8 mouse cellular contexts compared by ENCODE assay signal in the genomic region with DNA sequence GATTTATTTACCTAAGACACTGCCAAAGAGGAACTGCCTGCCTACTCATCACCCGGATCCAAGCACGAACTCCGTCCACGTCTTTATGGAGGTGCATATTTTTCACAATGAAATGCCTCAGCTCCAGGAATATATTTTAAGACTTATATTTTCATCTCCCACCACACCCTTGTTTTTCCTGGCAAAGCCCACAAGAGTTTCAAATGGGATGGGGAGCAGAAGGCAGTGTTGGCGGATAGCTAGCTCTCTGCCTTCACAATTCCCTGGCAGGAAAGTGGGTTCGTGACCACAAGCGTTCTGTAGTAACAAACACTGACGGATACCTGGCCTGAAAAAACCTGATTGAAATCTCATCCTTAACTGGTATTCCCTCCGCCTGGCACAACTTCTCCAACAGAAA. TPM values are rescaled to one million over a fixed set of nuclear protein-coding genes. Genes with fewer than 3 reads are reported as not detected.
A peak's percentile ranks its signal among the peaks of the same experiment; 100 is the strongest.
DNase-seq lines count a peak whose midpoint lies in the region; ATAC-seq and TF ChIP-seq lines count a peak whose summit lies in the region.

No protein-coding gene starts in this region.

- DNase-seq in kidney, adult 18-20 months, result no peak
- DNase-seq in liver, embryonic 14.5 days (ENCODE audit: low read depth in 3 of 3, low spot score in 3 of 3), result no peak
- no peak for DNase-seq in stomach, postnatal 0 days (ENCODE audit: low spot score)
- DNase-seq in cerebellum, adult 18-20 months, result no peak

- TF ChIP-seq POLR2A in bone marrow macrophage, adult 2 months (IDR thresholded peaks at IDR 0.05; ENCODE audit: borderline replicate concordance, low read depth, low read length), result no peak

- TF ChIP-seq CTCF in bone marrow macrophage, adult 2 months (IDR thresholded peaks at IDR 0.05; ENCODE audit: low read depth, low read length), result no peak
- no peak for TF ChIP-seq CTCF in liver, embryonic 14.5 days (IDR thresholded peaks at IDR 0.05; ENCODE audit: low read depth)
- no peak for TF ChIP-seq CTCF in stomach, postnatal 0 days (IDR thresholded peaks at IDR 0.05; ENCODE audit: low read depth)

- ATAC-seq in kidney, embryonic 16.5 days (ENCODE audit: low FRiP score, low TSS enrichment), result no peak
- no peak for ATAC-seq in heart, embryonic 15.5 days (replicated peaks; ENCODE audit: insufficient number of reproducible peaks, insufficient read depth, low FRiP score, low read depth)
- ATAC-seq in liver, embryonic 14.5 days (ENCODE audit: insufficient read depth), result no peak
- ATAC-seq in stomach, postnatal 0 days (ENCODE audit: low FRiP score, low TSS enrichment), result no peak
- ATAC-seq in activated CD4-positive, CD25-positive, alpha-beta regulatory T cell, adult 4 months, result no peak

- peak overlapping the region; percentile 90; the same call in 1 of the 2 replicates for H3K27ac ChIP-seq in kidney, embryonic 16.5 days (ENCODE audit: low read length)
- H3K27ac ChIP-seq in bone marrow macrophage, adult 2 months (ENCODE audit: insufficient read depth, low read depth, low read length), result no peak overlapping the region
- peak overlapping the region; percentile 96 for H3K27ac ChIP-seq in heart, embryonic 15.5 days
- no peak overlapping the region for H3K27ac ChIP-seq in liver, embryonic 14.5 days
- H3K27ac ChIP-seq in stomach, postnatal 0 days (replicated peaks), result peak overlapping the region; percentile 93

- H3K4me3 ChIP-seq in kidney, embryonic 16.5 days (ENCODE audit: low read length), result peak overlapping the region; percentile 93
- H3K4me3 ChIP-seq in bone marrow macrophage, adult 2 months (ENCODE audit: insufficient read depth, low read length), result peak overlapping the region; percentile 93
- peak overlapping the region; percentile 86 for H3K4me3 ChIP-seq in heart, embryonic 15.5 days
- H3K4me3 ChIP-seq in liver, embryonic 14.5 days (ENCODE audit: insufficient read depth in 1 of 2, low read depth in 2 of 2, low read length in 2 of 2), result peak overlapping the region; percentile 72 to 78
- peak overlapping the region; percentile 86 for H3K4me3 ChIP-seq in stomach, postnatal 0 days (ENCODE audit: low read depth, low read length)

- 20% methylated on average over 9 of the region's 9 CpGs for WGBS in kidney, embryonic 16.5 days
- WGBS in heart, embryonic 15.5 days, result 5% methylated on average over 9 of the region's 9 CpGs
- WGBS in liver, embryonic 14.5 days (ENCODE audit: insufficient replicate concordance), result 46% methylated on average over 9 of the region's 9 CpGs
- WGBS in stomach, postnatal 0 days, result 14% methylated on average over 9 of the region's 9 CpGs

- H3K9me3 ChIP-seq in kidney, embryonic 16.5 days (ENCODE audit: low read length), result no peaks in the 10 kb centered on the region
- no peaks in the 10 kb centered on the region for H3K9me3 ChIP-seq in heart, embryonic 15.5 days (replicated peaks)
- no peaks in the 10 kb centered on the region for H3K9me3 ChIP-seq in liver, embryonic 14.5 days (ENCODE audit: control insufficient read depth, low read length)
- H3K9me3 ChIP-seq in stomach, postnatal 0 days (ENCODE audit: control insufficient read depth, low read length), result no peaks in the 10 kb centered on the region

- H3K36me3 ChIP-seq in kidney, embryonic 16.5 days (ENCODE audit: insufficient read depth, low read length), result no peaks in the 10 kb centered on the region
- no peaks in the 10 kb centered on the region for H3K36me3 ChIP-seq in heart, embryonic 15.5 days
- H3K36me3 ChIP-seq in liver, embryonic 14.5 days (replicated peaks; ENCODE audit: control insufficient read depth, insufficient read depth, low read depth), result 0 out of 2 replicates have a peak, but pooled peaks cover 2% of the 10 kb centered on the region
- H3K36me3 ChIP-seq in stomach, postnatal 0 days (ENCODE audit: control insufficient read depth, insufficient read depth, low read length), result no peaks in the 10 kb centered on the region

- peak overlapping the region; percentile 70 for H3K4me2 ChIP-seq in kidney, embryonic 16.5 days (replicated peaks; ENCODE audit: low read depth, low read length)
- H3K4me2 ChIP-seq in heart, embryonic 15.5 days, result peak overlapping the region; percentile 70
- H3K4me2 ChIP-seq in liver, embryonic 14.5 days (ENCODE audit: low read depth), result peak overlapping the region; percentile 88
- peak overlapping the region; percentile 77 for H3K4me2 ChIP-seq in stomach, postnatal 0 days (replicated peaks; ENCODE audit: low read depth)

- H3K4me1 ChIP-seq in kidney, embryonic 16.5 days (ENCODE audit: insufficient read depth, low read length), result peaks cover 49% of the 10 kb centered on the region
- peaks cover 14% of the 10 kb centered on the region for H3K4me1 ChIP-seq in bone marrow macrophage, adult 2 months (ENCODE audit: control insufficient read depth, insufficient read depth, low read length)
- H3K4me1 ChIP-seq in heart, embryonic 15.5 days (replicated peaks), result peaks cover 58% of the 10 kb centered on the region
- peaks cover 31 to 50% of the 10 kb centered on the region in 2 experiments for H3K4me1 ChIP-seq in liver, embryonic 14.5 days (replicated peaks; ENCODE audit: control insufficient read depth in 2 of 2, insufficient read depth in 2 of 2, low read length in 1 of 2)
- peaks cover 11% of the 10 kb centered on the region for H3K4me1 ChIP-seq in stomach, postnatal 0 days (replicated peaks; ENCODE audit: control insufficient read depth, insufficient read depth)

- TF ChIP-seq EP300 in liver, embryonic 14.5 days (IDR thresholded peaks at IDR 0.05; ENCODE audit: low read depth), result no peak
- TF ChIP-seq EP300 in stomach, postnatal 0 days (optimal IDR thresholded peaks at IDR 0.05), result no peak

- H3K9ac ChIP-seq in kidney, embryonic 16.5 days (replicated peaks; ENCODE audit: low read length), result peak overlapping the region; percentile 93
- H3K9ac ChIP-seq in heart, embryonic 15.5 days, result peak overlapping the region; percentile 97
- peak overlapping the region; percentile 79 for H3K9ac ChIP-seq in liver, embryonic 14.5 days (replicated peaks)
- H3K9ac ChIP-seq in stomach, postnatal 0 days (ENCODE audit: low read length), result peak overlapping the region; percentile 94

- H3K27me3 ChIP-seq in kidney, embryonic 16.5 days (ENCODE audit: insufficient read depth, low read length), result no peaks in the 10 kb centered on the region
- H3K27me3 ChIP-seq in heart, embryonic 15.5 days, result no peaks in the 10 kb centered on the region
- H3K27me3 ChIP-seq in liver, embryonic 14.5 days (ENCODE audit: control insufficient read depth, insufficient read depth, low read length), result no peaks in the 10 kb centered on the region
- no peaks in the 10 kb centered on the region for H3K27me3 ChIP-seq in stomach, postnatal 0 days (ENCODE audit: control insufficient read depth, insufficient read depth, low read length)

RNA-seq across cellular contexts. Expression of a gene that starts 1.4 kb away (rescaled TPM):
- 28.0 and 31.7 TPM in 2 replicates for polyA plus RNA-seq in kidney, embryonic 16.5 days (2015; fragmentation: Nextera tagmentation; extraction: Ambion mirVana)
- polyA plus RNA-seq in bone marrow macrophage, adult 2 months (2012; ENCODE audit: insufficient read depth, insufficient read length, missing spikeins), result 8.7 and 9.3 TPM in 2 replicates
- polyA plus RNA-seq in heart, embryonic 15.5 days (2015; fragmentation: Nextera tagmentation; extraction: Ambion mirVana), result 40.9 and 49.2 TPM in 2 replicates
- polyA plus RNA-seq in liver, embryonic 14.5 days (2012; rRNA removed), result 8.2 and 8.7 TPM in 2 replicates
- 5.5 and 7.7 TPM in 2 replicates for polyA plus RNA-seq in liver, embryonic 14.5 days (2014; fragmentation: Nextera tagmentation; extraction: Ambion mirVana)
- 17.9 and 20.0 TPM in 2 replicates for polyA plus RNA-seq in stomach, postnatal 0 days (2015; fragmentation: Nextera tagmentation; extraction: Ambion mirVana)
- polyA plus RNA-seq in activated CD4-positive, CD25-positive, alpha-beta regulatory T cell, adult 4 months (2017; shearing (Covaris generic)), result 1 to 10 TPM in 1 of 2 experiments, under 1 TPM in 1; 0.82 to 1.3 TPM

Comparison
In these comparisons a context has a peak if more than half of its experiments do, and no peak if none do; other contexts are left out.
1. H3K27ac ChIP-seq: peak in kidney, embryonic 16.5 days (single experiment), heart, embryonic 15.5 days (single experiment) and stomach, postnatal 0 days (single experiment); none in bone marrow macrophage, adult 2 months (single experiment) and liver, embryonic 14.5 days (single experiment).
2. Peak in every context shown above with its lines, with median percentiles within 50 percentile points of each other: H3K4me2 ChIP-seq, H3K4me3 ChIP-seq and H3K9ac ChIP-seq.